Mouse (Mus musculus): ENCODE measurements around the gene Vangl2. TPM values are rescaled to one million over a fixed set of nuclear protein-coding genes. Genes with fewer than 3 reads are reported as not detected.

Gene Vangl2
- polyA plus RNA-seq, 1 experiment from 2014 or later = 29.9 TPM

DNA sequence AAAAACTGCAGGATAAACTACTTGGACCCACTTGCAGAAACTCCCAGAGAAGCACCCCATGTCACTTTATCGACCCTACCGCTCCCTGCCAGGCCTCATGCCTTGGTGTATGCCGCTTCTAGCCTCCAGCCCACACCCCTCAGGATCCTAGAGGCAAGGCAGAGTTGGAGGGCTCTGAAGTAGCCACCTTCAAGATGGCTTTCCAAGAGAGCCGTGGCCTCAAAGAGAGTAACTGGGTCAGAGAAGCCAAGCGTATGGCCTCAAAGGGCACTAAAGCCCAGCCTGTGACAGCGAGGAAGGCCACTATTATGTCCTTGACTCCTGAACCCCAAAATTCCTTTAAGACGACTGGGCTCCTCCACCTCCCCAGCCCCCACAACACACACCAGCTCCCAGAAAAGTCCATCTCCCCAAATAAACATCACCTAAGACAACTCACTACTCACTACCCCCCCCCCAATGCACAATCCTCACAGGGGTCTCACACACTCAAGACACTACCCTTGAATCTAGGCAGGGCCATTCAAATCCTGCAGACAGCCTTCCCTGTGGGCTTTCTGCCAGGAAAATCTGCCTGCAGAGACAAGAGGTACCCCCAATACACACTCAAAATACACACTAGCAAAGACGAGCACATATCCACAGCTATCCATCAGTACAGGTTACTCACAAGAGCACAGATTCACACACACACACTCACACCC lies 2.9 kb downstream of the Vangl2 start:
- DNase-seq (ENCODE audit: low spot score) = no peak
- 60% methylated on average over 8 of the region's 8 CpGs for WGBS
- H3K4me3 ChIP-seq = peak overlapping the region; percentile 80
- H3K27ac ChIP-seq = no peak overlapping the region; the same call in 1 of the 2 replicates
- 0 out of 2 replicates have a peak, but pooled peaks cover 6% of the 10 kb centered on the region for H3K27me3 ChIP-seq (ENCODE audit: low read depth, poor library complexity, severe bottlenecking)
- H3K9me3 ChIP-seq (replicated peaks) = no peaks in the 10 kb centered on the region
- peaks cover 37% of the 10 kb centered on the region for H3K36me3 ChIP-seq
- peaks cover 54% of the 10 kb centered on the region for H3K4me1 ChIP-seq

DNA sequence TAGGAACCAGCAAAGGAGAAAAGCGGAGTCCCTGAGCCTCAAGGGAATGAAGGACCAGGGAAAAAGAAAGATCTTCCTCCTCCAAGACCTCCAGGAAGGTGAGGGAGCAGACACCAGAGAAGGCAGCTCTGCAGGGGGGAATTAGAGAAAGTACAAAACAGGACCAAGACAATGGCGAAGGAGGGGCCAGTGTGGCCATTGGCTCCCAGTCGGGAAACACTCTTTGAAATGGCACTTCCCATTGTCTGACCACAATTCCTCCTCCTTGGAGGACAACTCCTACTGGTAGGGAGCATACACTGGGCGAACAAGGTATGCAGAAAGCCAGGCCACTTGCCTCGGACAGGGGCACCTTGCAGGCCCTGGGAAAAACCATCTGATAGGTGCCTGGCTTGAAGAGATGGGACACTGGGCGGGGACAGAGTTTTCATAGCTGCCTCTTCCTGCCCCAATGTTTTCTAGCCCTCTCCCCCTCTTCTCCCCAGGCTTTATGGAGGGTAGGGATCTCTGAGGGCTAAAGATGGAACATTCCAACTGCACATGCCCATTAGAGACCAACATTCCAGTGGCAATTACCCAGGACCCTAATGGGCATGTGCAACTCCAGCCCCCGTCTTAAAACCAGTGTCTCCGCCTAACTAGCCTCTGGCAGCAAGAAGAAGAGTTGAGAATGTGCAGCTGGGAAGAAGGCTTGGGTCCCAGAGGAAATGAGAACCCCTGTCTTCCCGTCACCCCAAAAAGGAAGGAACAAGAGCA lies 3.9 kb downstream of the Vangl2 start:
- Histone ChIP-seq H3K4me3 (peak overlapping the region; percentile 80), H3K27ac (no peak overlapping the region; the same call in 1 of the 2 replicates), H3K36me3 (peaks cover 48% of the 10 kb centered on the region), H3K9me3 (replicated peaks) (no peaks in the 10 kb centered on the region), H3K27me3 (ENCODE audit: low read depth, poor library complexity, severe bottlenecking) (no peaks in the 10 kb centered on the region), H3K4me1 (peaks cover 64% of the 10 kb centered on the region)
- WGBS = 48% methylated on average over 9 of the region's 9 CpGs
- DNase-seq (ENCODE audit: low spot score) = no peak

DNA sequence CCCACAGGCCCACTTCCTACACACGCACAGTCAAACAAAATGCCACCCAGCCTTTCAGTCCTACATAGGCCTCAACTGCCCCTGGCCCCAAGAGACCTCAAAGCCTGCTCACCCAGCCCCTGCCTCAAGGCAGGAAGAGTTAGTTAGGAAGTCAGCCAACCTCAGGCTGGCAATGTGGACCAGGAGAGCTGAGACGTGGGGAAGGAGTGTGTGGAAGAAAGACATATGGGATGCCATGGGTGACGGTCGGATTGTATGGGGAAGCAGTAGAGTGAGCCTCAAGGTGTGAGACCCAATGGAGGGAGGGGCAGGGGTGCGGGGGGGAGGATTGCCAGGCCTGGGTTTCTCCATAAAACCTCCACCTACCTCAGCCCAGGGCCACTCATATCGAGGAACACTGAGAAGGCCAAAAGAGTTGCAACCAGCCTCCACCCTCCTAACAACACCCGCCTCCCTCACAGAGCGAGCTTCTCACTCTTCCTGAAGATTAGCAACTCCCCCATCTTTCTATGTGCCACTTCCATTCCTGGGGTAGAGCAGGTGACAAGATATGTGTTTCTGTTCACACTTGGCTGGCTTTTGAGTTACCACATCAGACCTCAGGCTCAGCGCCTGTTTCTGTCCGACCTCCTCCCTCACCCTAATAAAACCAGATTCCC lies 8.3 kb downstream of the Vangl2 start:
- H3K27me3 ChIP-seq (ENCODE audit: low read depth, poor library complexity, severe bottlenecking) = no peaks in the 10 kb centered on the region
- 63% methylated on average over 10 of the region's 10 CpGs for WGBS
- peaks cover 72% of the 10 kb centered on the region for H3K36me3 ChIP-seq
- no peak for DNase-seq (ENCODE audit: low spot score)
- no peak overlapping the region for H3K4me3 ChIP-seq
- peaks cover 75% of the 10 kb centered on the region for H3K4me1 ChIP-seq
- H3K9me3 ChIP-seq (replicated peaks) = no peaks in the 10 kb centered on the region
- no peak overlapping the region; the same call in 1 of the 2 replicates for H3K27ac ChIP-seq

DNA sequence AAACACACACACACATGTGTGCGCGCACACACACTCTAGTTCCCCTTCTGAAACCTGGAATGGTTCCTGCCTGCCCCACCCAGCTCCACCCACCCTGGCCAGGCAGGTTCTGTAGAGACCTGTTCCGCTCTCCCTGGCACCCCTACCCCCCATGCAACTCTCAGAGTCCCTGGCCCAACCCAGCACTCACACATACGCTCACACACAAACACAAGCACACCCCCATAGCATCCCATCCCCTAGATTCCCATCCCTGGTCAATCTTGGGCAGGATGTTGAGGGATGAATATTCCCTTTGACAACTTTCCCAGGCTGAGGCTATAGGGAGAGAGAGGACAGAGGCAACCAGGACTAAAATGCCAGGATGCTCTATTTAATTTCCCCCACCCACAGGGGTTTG lies 8.9 kb downstream of the Vangl2 start:
- 95% methylated on average over 4 of the region's 4 CpGs for WGBS
- H3K36me3 ChIP-seq = peaks cover 73% of the 10 kb centered on the region
- no peaks in the 10 kb centered on the region for H3K27me3 ChIP-seq (ENCODE audit: low read depth, poor library complexity, severe bottlenecking)
- no peak overlapping the region; the same call in 1 of the 2 replicates for H3K27ac ChIP-seq
- DNase-seq (ENCODE audit: low spot score) = no peak
- H3K9me3 ChIP-seq (replicated peaks) = no peaks in the 10 kb centered on the region
- H3K4me3 ChIP-seq = no peak overlapping the region
- H3K4me1 ChIP-seq = peaks cover 68% of the 10 kb centered on the region

DNA sequence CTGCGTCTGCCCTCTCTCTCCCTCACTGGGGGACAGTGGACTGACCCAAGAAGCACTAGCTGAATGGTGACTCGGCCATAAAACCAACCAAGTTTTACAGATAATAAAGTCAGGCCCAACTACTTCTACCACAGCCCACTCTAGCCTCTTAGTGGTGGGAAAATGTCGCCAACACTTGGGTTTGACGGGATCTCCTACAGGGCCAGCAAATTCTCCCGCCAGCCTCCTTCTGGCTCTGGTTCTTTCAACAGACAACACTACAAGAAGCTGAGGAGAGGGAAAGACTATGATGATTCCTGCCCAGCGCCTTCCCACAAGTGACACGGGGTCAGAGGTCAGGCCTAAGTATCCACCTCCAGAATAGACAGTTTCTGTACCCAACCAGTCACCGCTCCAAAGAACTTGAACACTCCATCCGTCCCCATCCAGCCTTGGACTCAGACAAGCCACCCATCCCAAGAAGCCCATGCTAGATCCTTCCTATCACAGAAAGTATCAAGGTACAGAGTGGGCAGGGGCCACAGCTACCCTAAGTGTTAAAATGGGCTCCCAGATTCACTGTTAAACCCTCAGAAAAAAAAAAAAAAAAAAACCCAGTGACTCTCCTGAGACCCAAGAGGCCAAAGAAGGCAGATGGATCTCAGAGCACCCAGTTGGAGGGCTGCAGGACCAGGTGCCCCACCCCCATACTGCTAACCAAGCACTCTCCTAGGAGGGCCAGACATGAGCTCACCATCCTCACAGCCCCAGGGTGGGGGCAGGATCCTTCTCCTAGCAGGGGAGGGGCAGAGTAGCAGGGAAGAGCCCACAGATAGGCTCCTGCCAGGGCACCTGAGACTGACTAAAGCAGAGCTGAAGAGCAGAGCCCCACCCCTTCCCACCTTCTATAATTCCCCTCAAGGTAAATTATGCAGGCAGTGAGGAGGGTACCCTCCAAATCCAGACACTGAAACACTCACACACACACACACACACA lies 9.6 kb downstream of the Vangl2 start:
- H3K27me3 ChIP-seq (ENCODE audit: low read depth, poor library complexity, severe bottlenecking) = no peaks in the 10 kb centered on the region
- peaks cover 70% of the 10 kb centered on the region for H3K36me3 ChIP-seq
- H3K9me3 ChIP-seq (replicated peaks) = no peaks in the 10 kb centered on the region
- 90% methylated on average over 9 of the region's 9 CpGs for WGBS
- DNase-seq (ENCODE audit: low spot score) = no peak
- H3K4me3 ChIP-seq = no peak overlapping the region
- no peak overlapping the region for H3K27ac ChIP-seq
- peaks cover 61% of the 10 kb centered on the region for H3K4me1 ChIP-seq

DNA sequence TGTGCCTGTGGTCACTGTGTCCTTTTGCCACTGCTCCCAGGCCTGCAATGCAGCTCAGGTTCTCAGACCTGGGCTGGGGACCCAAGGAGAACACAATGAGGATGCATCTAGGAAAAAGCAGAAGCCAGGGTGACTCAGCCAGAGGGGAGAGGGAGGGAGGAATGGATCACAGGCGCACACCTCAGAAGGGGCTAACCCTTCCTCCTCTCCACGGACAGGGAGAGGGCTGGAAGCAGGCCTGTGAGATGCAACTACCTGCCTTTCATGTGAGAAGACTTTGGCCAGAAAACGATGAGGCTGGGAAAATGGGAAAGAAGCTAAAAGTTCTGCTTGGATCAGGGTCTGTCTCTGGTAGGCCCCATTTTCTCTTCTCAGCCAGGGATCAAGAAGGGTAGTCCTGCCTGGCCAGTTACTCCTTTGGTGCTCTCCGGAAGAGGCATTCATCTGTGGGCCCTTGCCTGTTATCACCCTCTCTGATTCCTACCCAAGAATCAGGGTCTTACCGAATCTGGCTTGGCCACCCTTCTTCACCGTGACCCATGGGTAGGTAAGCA lies 10.7 kb downstream of the Vangl2 start:
- H3K27ac ChIP-seq = peak overlapping the region; percentile 73
- peaks cover 57% of the 10 kb centered on the region for H3K4me1 ChIP-seq
- H3K36me3 ChIP-seq = peaks cover 71% of the 10 kb centered on the region
- peak overlapping the region; percentile 13; the same call in 1 of the 2 replicates for H3K4me3 ChIP-seq
- 87% methylated on average over 6 of the region's 6 CpGs for WGBS
- DNase-seq (ENCODE audit: low spot score) = no peak
- no peaks in the 10 kb centered on the region for H3K27me3 ChIP-seq (ENCODE audit: low read depth, poor library complexity, severe bottlenecking)
- no peaks in the 10 kb centered on the region for H3K9me3 ChIP-seq (replicated peaks)

DNA sequence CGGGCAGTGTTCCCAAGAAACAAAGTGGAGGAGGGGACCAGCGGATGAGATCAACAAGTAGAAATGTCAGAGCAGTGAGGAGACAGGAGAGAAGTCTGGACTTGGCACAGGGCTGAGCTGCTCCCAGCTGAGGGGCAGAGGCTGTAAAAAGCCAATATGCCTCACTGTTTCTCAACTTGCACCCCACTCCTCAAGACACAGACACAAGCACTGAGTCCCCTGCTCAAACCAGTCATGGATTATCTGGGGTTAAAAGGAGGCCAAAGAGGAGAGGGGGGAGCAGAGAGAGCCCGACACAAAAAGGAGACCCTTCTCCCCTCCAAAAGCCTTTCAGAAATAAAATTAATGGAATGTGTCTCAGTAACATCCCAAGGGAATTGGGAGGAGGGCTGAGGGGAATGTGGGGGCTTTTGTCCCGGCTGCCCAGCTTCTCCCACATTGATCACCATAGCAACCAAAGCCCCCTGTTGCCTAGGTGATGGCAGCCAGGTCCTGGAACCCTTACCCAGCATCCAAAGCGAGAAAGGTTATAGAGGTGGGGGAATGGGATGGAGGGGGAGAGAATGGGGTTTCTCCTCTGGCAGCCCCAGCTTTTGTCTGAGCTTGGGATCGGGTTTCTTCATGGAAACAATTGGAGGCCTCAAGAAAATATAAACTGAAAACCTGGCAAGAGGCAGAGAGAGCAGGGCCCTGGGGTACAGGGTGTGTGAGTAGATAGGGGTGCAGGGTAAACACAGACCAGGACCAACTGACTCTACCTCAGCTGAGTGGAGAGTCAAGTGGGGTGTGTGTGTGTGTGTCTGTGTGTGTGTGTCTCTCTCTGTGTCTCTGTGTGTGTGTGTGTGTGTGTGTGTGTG lies 11.4 kb downstream of the Vangl2 start:
- peak; percentile 53 for DNase-seq (ENCODE audit: low spot score)
- H3K27ac ChIP-seq = peak overlapping the region; percentile 73
- peaks cover 52% of the 10 kb centered on the region for H3K4me1 ChIP-seq
- H3K27me3 ChIP-seq (ENCODE audit: low read depth, poor library complexity, severe bottlenecking) = no peaks in the 10 kb centered on the region
- H3K4me3 ChIP-seq = peak overlapping the region; percentile 13; the same call in 1 of the 2 replicates
- whole genome bisulfite sequencing = 50% methylated on average over 6 of the region's 6 CpGs
- peaks cover 71% of the 10 kb centered on the region for H3K36me3 ChIP-seq
- no peaks in the 10 kb centered on the region for H3K9me3 ChIP-seq (replicated peaks)

DNA sequence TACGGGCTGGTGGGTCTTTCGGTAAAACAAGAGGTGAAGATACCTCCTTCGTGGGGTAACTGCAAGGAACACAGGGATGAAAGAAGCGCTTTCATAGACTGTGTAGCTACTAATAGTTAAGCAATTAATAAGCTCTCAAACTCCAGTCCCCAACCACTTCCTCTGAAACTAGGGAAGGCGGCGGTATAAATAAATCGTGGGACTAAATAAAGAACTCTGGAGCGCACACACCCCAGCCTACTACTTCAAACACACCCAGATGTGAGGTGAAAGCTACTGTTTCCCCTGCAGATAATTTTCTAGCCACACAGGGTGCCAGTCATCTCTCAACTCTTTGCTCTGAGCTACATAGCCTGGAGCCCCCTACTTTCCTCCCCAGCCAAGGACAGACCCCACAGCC lies 12.2 kb downstream of the Vangl2 start:
- peak overlapping the region; percentile 73; the same call in 1 of the 2 replicates for H3K27ac ChIP-seq
- peaks cover 50% of the 10 kb centered on the region for H3K4me1 ChIP-seq
- 90% methylated on average over 8 of the region's 8 CpGs for WGBS
- peaks cover 75% of the 10 kb centered on the region for H3K36me3 ChIP-seq
- no peaks in the 10 kb centered on the region for H3K27me3 ChIP-seq (ENCODE audit: low read depth, poor library complexity, severe bottlenecking)
- no peaks in the 10 kb centered on the region for H3K9me3 ChIP-seq (replicated peaks)
- no peak for DNase-seq (ENCODE audit: low spot score)
- no peak overlapping the region for H3K4me3 ChIP-seq

DNA sequence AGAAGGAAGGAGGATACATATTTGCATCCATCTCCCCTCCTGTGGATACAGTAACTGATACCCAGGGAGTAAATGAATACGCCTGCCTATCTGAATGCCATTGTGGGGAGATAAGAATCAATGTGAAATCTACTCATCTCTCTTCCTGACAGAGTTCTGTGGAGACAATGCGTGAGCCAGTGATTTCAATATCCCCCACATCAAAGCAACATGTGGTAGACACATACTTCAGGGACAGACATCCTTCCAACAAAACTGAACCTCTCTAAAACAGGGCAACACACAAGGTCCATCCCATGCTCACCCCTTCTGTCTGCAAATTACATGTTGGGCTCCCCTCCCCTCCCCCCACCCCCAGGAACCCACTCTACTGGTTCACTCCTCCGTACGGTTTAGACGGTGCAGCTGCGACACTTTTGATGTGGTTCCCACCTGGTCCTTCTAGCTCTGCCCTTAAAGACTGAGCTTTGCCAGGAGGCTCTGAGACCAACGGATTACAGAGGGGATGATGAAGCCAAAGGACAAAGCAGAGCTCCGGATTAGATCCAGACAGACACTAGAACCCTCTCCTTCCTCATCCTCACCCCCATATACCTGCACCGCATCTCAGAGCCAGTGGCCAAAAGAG lies 12.8 kb downstream of the Vangl2 start:
- DNase-seq (ENCODE audit: low spot score) = no peak
- no peaks in the 10 kb centered on the region for H3K27me3 ChIP-seq (ENCODE audit: low read depth, poor library complexity, severe bottlenecking)
- 84% methylated on average over 9 of the region's 9 CpGs for WGBS
- no peak overlapping the region for H3K27ac ChIP-seq
- peaks cover 75% of the 10 kb centered on the region for H3K36me3 ChIP-seq
- H3K9me3 ChIP-seq (replicated peaks) = no peaks in the 10 kb centered on the region
- no peak overlapping the region for H3K4me3 ChIP-seq
- peaks cover 47% of the 10 kb centered on the region for H3K4me1 ChIP-seq

DNA sequence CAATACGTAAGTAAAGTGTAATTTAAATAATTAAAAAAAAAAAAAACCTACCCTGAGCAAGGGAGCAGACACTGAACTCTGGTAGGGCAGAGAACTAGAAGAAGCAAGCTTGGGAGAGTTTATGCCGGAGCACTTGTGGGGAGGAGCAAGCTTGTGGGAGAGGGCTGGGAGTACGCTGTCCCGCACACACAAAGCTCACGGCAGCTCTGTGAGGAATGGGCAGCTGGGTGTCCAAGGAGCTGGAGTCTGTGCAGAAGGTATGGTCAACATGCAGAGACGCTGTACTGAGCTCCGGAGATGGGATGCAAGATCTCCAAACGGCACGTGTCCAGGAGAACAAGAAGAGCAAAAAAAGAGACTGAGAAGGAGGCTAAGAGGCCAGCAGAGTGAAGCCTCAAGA lies 13.5 kb downstream of the Vangl2 start:
- peaks cover 75% of the 10 kb centered on the region for H3K36me3 ChIP-seq
- peaks cover 41% of the 10 kb centered on the region for H3K4me1 ChIP-seq
- no peaks in the 10 kb centered on the region for H3K9me3 ChIP-seq (replicated peaks)
- 89% methylated on average over 9 of the region's 9 CpGs for WGBS
- DNase-seq (ENCODE audit: low spot score) = no peak
- no peak overlapping the region for H3K4me3 ChIP-seq
- H3K27ac ChIP-seq = no peak overlapping the region
- H3K27me3 ChIP-seq (ENCODE audit: low read depth, poor library complexity, severe bottlenecking) = no peaks in the 10 kb centered on the region

DNA sequence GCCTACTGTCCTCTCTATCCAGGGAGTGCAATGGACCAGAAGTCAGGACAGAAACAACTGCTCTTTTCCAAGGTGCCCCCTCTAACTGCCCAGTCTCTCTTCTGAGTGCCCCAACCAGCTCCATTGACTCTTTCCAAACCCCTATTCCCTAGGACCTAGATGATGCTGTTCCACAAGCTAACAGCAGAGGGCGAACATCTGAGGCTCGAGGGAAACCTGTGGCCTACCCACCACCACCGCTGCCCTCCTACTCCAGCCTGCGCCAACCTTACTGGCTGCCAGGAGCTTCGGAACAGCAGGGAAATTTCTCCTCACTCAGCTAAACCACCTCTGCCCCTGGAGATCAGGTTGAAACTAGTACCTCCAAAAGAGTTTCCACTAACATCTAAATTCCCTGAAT lies 16.2 kb downstream of the Vangl2 start:
- DNase-seq (ENCODE audit: low spot score) = peak; percentile 76
- Histone ChIP-seq H3K36me3 (peaks cover 77% of the 10 kb centered on the region), H3K27me3 (ENCODE audit: low read depth, poor library complexity, severe bottlenecking) (no peaks in the 10 kb centered on the region), H3K4me3 (no peak overlapping the region), H3K27ac (no peak overlapping the region), H3K4me1 (peaks cover 18% of the 10 kb centered on the region), H3K9me3 (replicated peaks) (no peaks in the 10 kb centered on the region)
- 36% methylated on average over 5 of the region's 5 CpGs for WGBS
